Mouse (Mus musculus) pancreas, adult 10 weeks (tissue): ENCODE results near the gene Eif3c. TPM values are rescaled to one million over a fixed set of nuclear protein-coding genes. Genes with fewer than 3 reads are reported as not detected.

Experiments used
- polyA plus RNA-seq: library from polyadenylated mRNA; stranded (reverse); fragments of 350-450 nt; fragmentation: Illumina TruSeq; extraction: RNeasy Lipid Tissue Mini Kit (QIAGEN cat#74804); gene quantifications from one replicate; pipeline ENCODE4 v1.2.3, GENCODE M21; 2015; ENCODE audit warnings: low read depth, low replicate concordance; ENCODE audit not compliant: insufficient read depth

Gene Eif3c
- polyA plus RNA-seq: 22.8 TPM

DNA sequence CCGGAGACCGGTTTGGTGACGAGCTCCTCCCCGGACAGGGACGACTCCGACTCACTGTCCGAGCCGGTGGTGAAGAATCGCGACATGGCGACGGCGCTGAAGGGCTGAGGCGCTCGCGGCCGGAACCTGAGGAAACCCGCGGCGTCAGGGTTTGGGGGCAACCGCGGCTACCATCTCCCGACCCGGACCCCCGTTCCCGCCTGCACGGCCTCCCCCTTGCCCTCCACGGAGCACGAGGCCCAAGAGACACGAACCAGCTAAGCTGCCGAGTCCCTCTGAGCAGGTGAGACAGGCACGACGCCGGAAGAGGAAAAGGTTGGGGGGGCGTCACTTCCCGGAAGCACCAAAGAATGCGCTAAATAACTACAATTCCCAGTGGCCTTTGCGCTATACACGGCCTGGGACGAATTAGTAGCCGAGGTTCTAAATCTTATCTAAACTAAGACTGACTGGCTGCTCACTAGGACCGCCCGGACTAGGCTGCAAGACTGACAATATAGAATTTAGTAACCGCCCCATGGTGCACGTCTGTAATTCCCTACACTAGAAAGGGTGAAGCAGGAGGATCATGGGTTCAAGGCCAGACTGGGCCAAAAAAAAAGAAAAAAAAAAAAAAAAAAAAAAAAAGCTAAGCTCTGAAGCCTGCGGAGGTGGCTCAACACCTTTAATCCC, at the start of gene Eif3c:
Gene Eif3c (minus strand): TSS at position 318 of the 672 bp plus-strand sequence.

GRCm38 (mm10) chr7:126594862-126595561, 28.8 kb upstream of the Eif3c start, which contains the start of gene Il27:
Gene Il27 (minus strand): TSS chr7:126594941.

GRCm38 (mm10) chr7:126585717-126586116, 19.5 kb upstream of the Eif3c start, which contains the start of gene Cln3:
Gene Cln3 (minus strand): TSS chr7:126585817.

GRCm38 (mm10) chr7:126584506-126584977, 18.3 kb upstream of the Eif3c start, which contains the start of gene Apobr:
Gene Apobr (plus strand): TSS chr7:126584942.

GRCm38 (mm10) chr7:126503273-126503878, 62.8 kb downstream of the Eif3c start, which contains the start of gene Atxn2l:
Gene Atxn2l (minus strand): TSS chr7:126503437.

Other genes with a start within 250 kb of the Eif3c start
- not detected for gene Lat, start 196.8 kb downstream of the Eif3c start, polyA plus RNA-seq
- 21.5 TPM for gene Spns1, start 189.0 kb downstream of the Eif3c start, polyA plus RNA-seq
- 1.7 TPM for gene Nfatc2ip, start 169.7 kb downstream of the Eif3c start, polyA plus RNA-seq
- 0.33 TPM for gene Cd19, start 151.5 kb downstream of the Eif3c start, polyA plus RNA-seq
- gene Rabep2, start 137.7 kb downstream of the Eif3c start, polyA plus RNA-seq: 6.8 TPM
- gene Atp2a1, start 103.3 kb downstream of the Eif3c start, polyA plus RNA-seq: not detected
- 13.6 TPM for gene Sh2b1, start 91.0 kb downstream of the Eif3c start, polyA plus RNA-seq
- gene Tufm, start 79.0 kb downstream of the Eif3c start, polyA plus RNA-seq: 15.1 TPM
- gene Atxn2l, start 63.0 kb downstream of the Eif3c start, polyA plus RNA-seq: 32.1 TPM
- 1.6 TPM for gene Apobr, start 18.5 kb upstream of the Eif3c start, polyA plus RNA-seq
- 26.6 TPM for gene Cln3, start 19.4 kb upstream of the Eif3c start, polyA plus RNA-seq
- not detected for gene Il27, start 28.5 kb upstream of the Eif3c start, polyA plus RNA-seq
- 3,774 TPM for gene Nupr1, start 64.5 kb upstream of the Eif3c start, polyA plus RNA-seq
- 23.8 TPM for gene Sgf29, start 82.9 kb upstream of the Eif3c start, polyA plus RNA-seq
- gene Sult1a1, start 110.0 kb upstream of the Eif3c start, polyA plus RNA-seq: 32.4 TPM
- gene Bola2, start 129.0 kb upstream of the Eif3c start, polyA plus RNA-seq: 43.5 TPM
- gene Slx1b, start 129.4 kb upstream of the Eif3c start, polyA plus RNA-seq: 3.1 TPM
- 7.3 TPM for gene Coro1a, start 141.4 kb upstream of the Eif3c start, polyA plus RNA-seq
- gene Mapk3, start 193.2 kb upstream of the Eif3c start, polyA plus RNA-seq: 50.5 TPM
- 2.5 TPM for gene Gdpd3, start 199.9 kb upstream of the Eif3c start, polyA plus RNA-seq
- gene Ypel3, start 210.5 kb upstream of the Eif3c start, polyA plus RNA-seq: 86.3 TPM
- 1.9 TPM for gene Tbx6, start 215.1 kb upstream of the Eif3c start, polyA plus RNA-seq
- gene Ppp4c, start 226.1 kb upstream of the Eif3c start, polyA plus RNA-seq: 30.4 TPM
- gene Fam57b, start 231.3 kb upstream of the Eif3c start, polyA plus RNA-seq: 3.8 TPM